Mouse (Mus musculus): ENCODE data around the gene Tbx20. TPM values are rescaled to one million over a fixed set of nuclear protein-coding genes. Genes with fewer than 3 reads are reported as not detected.

Tbx20 gene
- polyA plus RNA-seq, 1 experiment from 2014 or later, result not detected

DNA sequence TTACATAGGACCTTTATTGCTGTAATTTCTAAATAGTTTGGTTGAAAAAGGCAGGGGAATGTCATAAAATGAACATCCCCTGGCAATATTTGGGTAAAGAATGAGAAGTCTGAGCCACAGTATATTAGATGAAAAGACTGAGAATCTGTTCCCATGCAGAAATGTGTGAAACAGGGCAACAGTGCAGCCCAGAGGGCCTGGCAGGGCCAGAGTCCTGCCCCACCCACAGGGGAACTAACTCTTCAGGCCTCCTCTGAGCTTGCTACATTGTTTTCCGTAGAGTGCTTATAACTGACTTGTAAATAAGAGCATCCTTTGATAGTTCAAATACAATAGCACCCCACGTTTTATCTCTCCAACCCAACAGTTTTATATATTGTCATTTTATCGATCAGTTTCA lies 7.0 kb downstream of the Tbx20 start:
- H3K36me3 ChIP-seq, result no peaks in the 10 kb centered on the region
- H3K4me2 ChIP-seq (replicated peaks), result no peak overlapping the region
- peaks cover 64% of the 10 kb centered on the region for H3K27me3 ChIP-seq
- peaks cover 4% of the 10 kb centered on the region; the same call in 1 of the 2 replicates for H3K4me1 ChIP-seq
- H3K4me3 ChIP-seq (replicated peaks), result no peak overlapping the region
- 47% methylated on average over 3 of the region's 3 CpGs for WGBS
- H3K27ac ChIP-seq (replicated peaks), result no peak overlapping the region
- H3K9ac ChIP-seq, result no peak overlapping the region
- no peak for ATAC-seq (ENCODE audit: insufficient number of reproducible peaks, low FRiP score, low TSS enrichment, low read depth)
- no peaks in the 10 kb centered on the region for H3K9me3 ChIP-seq (replicated peaks)

- H3K27me3 ChIP-seq, result peaks cover 54% of the 10 kb centered on the region
- H3K9me3 ChIP-seq (replicated peaks), result no peaks in the 10 kb centered on the region
- H3K4me1 ChIP-seq, result peaks cover 4% of the 10 kb centered on the region; the same call in 1 of the 2 replicates
- H3K4me3 ChIP-seq (replicated peaks), result no peak overlapping the region
- no peaks in the 10 kb centered on the region for H3K36me3 ChIP-seq
- H3K4me2 ChIP-seq (replicated peaks), result no peak overlapping the region
- no peak overlapping the region for H3K27ac ChIP-seq (replicated peaks)
- no peak overlapping the region for H3K9ac ChIP-seq
- no peak for ATAC-seq (ENCODE audit: insufficient number of reproducible peaks, low FRiP score, low TSS enrichment, low read depth)
- WGBS, result 63% methylated on average over 4 of the region's 4 CpGs
These were observed 8.5 kb downstream of the Tbx20 start for GRCm38 (mm10) chr9:24765572-24765971.

DNA sequence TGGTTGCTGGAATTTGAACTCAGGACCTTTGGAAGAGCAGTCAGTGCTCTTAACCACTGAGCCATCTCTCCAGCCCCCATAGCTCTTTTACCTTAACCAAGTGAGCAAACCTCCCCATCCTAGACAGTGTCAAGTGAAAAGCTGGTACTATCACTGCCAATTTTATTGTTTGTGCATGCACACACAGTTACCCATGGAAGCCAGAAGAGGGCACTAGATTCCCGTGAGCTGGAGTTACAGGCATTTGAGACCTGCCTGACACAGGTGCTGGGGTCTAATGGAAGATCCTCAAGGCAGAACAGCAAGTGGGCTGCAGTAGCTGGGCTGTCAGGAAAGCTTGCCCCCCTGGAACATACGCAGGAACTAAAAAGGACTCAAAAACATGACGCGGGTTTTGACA lies 13.6 kb downstream of the Tbx20 start:
- no peaks in the 10 kb centered on the region for H3K36me3 ChIP-seq
- no peaks in the 10 kb centered on the region for H3K9me3 ChIP-seq (replicated peaks)
- no peak overlapping the region for H3K9ac ChIP-seq
- H3K27ac ChIP-seq (replicated peaks), result no peak overlapping the region
- ATAC-seq (ENCODE audit: insufficient number of reproducible peaks, low FRiP score, low TSS enrichment, low read depth), result peak; percentile 47; the same call in 1 of the 2 replicates
- H3K4me2 ChIP-seq (replicated peaks), result no peak overlapping the region
- peaks cover 17% of the 10 kb centered on the region for H3K27me3 ChIP-seq
- 31% methylated on average over 4 of the region's 4 CpGs for WGBS
- H3K4me1 ChIP-seq, result no peaks in the 10 kb centered on the region
- no peak overlapping the region for H3K4me3 ChIP-seq (replicated peaks)

DNA sequence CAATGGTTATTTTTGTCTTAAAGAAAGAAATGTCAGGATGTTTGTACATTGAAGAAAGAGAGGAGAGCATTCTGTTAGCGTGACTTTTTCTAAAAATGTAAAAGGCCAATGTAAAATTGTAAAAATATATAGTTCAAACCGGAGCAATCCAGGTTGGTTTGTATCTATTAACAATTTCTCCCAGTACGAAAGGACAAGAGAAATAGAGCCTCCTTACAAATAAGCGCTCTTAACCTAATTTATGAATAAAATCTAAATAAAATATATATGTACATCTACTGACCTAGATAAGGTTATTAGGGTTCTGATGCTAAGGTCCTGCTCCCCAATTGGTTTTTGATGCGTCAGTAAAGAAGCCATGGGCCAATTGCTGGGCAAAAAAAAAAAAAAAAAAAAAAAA lies 29.1 kb downstream of the Tbx20 start:
- Histone ChIP-seq H3K9ac (no peak overlapping the region), H3K4me3 (replicated peaks) (no peak overlapping the region), H3K27ac (replicated peaks) (no peak overlapping the region), H3K9me3 (replicated peaks) (no peaks in the 10 kb centered on the region), H3K4me2 (replicated peaks) (no peak overlapping the region), H3K27me3 (no peaks in the 10 kb centered on the region), H3K36me3 (no peaks in the 10 kb centered on the region), H3K4me1 (no peaks in the 10 kb centered on the region)
- 88% methylated on average over 5 of the region's 5 CpGs for WGBS
- no peak for ATAC-seq (ENCODE audit: insufficient number of reproducible peaks, low FRiP score, low TSS enrichment, low read depth)

DNA sequence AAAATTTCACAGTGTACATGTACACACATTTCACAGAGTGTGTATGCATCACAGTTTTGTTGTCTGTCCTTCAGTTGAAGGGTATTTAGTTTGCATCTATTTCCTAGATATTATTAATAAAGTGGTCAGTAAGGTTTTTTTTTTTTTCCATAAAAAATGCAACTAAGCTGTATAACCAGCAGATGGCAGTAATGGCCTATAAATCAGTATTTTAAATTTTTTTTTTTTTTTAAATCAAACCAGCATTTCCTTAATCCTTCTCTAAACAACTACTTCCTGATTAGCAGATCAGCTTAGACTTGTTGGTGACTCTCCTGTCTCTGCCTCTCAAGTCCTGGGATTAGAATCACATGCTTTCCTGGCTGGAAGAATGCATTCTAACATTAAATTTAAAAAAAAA lies 72.9 kb downstream of the Tbx20 start:
- H3K9ac ChIP-seq, result no peak overlapping the region
- H3K9me3 ChIP-seq (replicated peaks), result no peaks in the 10 kb centered on the region
- H3K27me3 ChIP-seq, result peaks cover 4% of the 10 kb centered on the region
- ATAC-seq (ENCODE audit: insufficient number of reproducible peaks, low FRiP score, low TSS enrichment, low read depth), result no peak
- no peak overlapping the region for H3K4me3 ChIP-seq (replicated peaks)
- H3K27ac ChIP-seq (replicated peaks), result no peak overlapping the region
- peaks cover 4% of the 10 kb centered on the region; the same call in 1 of the 2 replicates for H3K4me1 ChIP-seq
- no peaks in the 10 kb centered on the region for H3K36me3 ChIP-seq
- H3K4me2 ChIP-seq (replicated peaks), result no peak overlapping the region

- ATAC-seq (ENCODE audit: insufficient number of reproducible peaks, low FRiP score, low TSS enrichment, low read depth), result no peak
- 13% methylated on average over 9 of the region's 9 CpGs for WGBS
- Histone ChIP-seq H3K4me1 (peaks cover 11% of the 10 kb centered on the region), H3K9ac (no peak overlapping the region), H3K4me2 (replicated peaks) (peak overlapping the region; percentile 83), H3K36me3 (no peaks in the 10 kb centered on the region), H3K27me3 (peaks cover 11% of the 10 kb centered on the region), H3K4me3 (replicated peaks) (peak overlapping the region; percentile 43), H3K27ac (replicated peaks) (no peak overlapping the region), H3K9me3 (replicated peaks) (no peaks in the 10 kb centered on the region)
These were observed 77.7 kb downstream of the Tbx20 start for GRCm38 (mm10) chr9:24696405-24696778.

DNA sequence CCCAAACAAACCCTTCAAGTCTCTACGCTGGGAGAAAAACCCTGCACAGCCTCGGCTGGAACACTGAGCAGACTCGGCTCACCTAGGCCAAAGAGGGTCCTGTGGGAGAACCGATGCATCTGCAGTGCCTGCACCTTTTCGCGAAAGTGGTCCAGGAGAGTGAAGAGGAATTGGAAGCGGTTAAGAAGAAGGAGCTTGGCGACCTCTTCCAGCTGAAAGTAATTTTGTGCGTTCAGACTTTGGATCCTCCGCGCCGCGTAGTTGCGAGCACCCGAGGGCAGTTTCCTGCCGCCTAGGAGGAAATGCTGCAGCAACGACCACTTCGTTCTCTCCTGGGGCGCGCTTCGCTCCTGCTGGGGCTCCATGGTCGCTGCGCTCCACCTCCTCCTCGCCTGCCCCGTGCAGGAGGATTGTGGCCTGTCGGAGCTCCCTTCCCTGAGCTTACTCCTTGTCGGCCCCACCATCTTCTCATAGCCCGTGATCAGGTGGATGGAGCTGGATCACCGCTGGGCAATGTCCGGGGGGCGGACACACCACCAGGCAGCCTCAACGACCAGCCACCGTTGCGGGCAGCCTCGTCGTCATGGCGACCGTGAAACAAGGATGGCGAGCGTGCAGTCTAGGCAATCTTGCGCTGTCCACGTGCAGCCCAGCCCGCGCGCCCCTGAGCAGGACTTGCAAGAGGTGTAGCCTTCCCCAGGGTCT lies 78.3 kb downstream of the Tbx20 start, which contains the start of gene Dpy19l2:
Gene Dpy19l2, minus strand, starts transcription at position 594 of the 705 bp plus-strand sequence.
- H3K27ac ChIP-seq (replicated peaks), result no peak within 1 kb of the TSS
- peaks cover 11% of the 10 kb centered on the region for H3K27me3 ChIP-seq
- no peaks in the 10 kb centered on the region for H3K36me3 ChIP-seq
- H3K4me2 ChIP-seq (replicated peaks), result peak within 1 kb of the TSS; percentile 83
- H3K9me3 ChIP-seq (replicated peaks), result no peaks in the 10 kb centered on the region
- no peak for ATAC-seq (ENCODE audit: insufficient number of reproducible peaks, low FRiP score, low TSS enrichment, low read depth)
- 1% methylated on average over 45 of the region's 45 CpGs for WGBS
- H3K4me1 ChIP-seq, result peaks cover 11% of the 10 kb centered on the region
- no peak within 1 kb of the TSS for H3K9ac ChIP-seq
- H3K4me3 ChIP-seq (replicated peaks), result peak within 1 kb of the TSS; percentile 43

Other genes starting within 250 kb of the Tbx20 start
- not detected in 2 replicates for gene Cypt4, start 149.1 kb downstream of the Tbx20 start, polyA plus RNA-seq (2015; fragmentation: Nextera tagmentation; extraction: Ambion mirVana)
- gene Dpy19l2, start 78.0 kb downstream of the Tbx20 start, polyA plus RNA-seq (2015; fragmentation: Nextera tagmentation; extraction: Ambion mirVana), result 0.47 and 0.83 TPM in 2 replicates